Mouse (Mus musculus) liver, adult 10 weeks (tissue): ENCODE results near the gene Noto. TPM values are rescaled to one million over a fixed set of nuclear protein-coding genes. Genes with fewer than 3 reads are reported as not detected.

ENCODE experiments used
- polyA plus RNA-seq: library from polyadenylated mRNA; stranded (reverse); fragments of 350-450 nt; fragmentation: Illumina TruSeq; extraction: RNeasy Lipid Tissue Mini Kit (QIAGEN cat#74804); gene quantifications from one replicate; pipeline ENCODE4 v1.2.3, GENCODE M21; 2014; ENCODE audit warnings: low read depth, low replicate concordance

The Noto gene
- polyA plus RNA-seq = not detected

GRCm38 (mm10) chr6:85423836-85424379, at the start of gene Noto:
TSS of gene Noto (plus strand) at chr6:85423886.

GRCm38 (mm10) chr6:85373951-85374733, 49.5 kb upstream of the Noto start, which contains the start of gene Rab11fip5:
TSS of gene Rab11fip5 (minus strand) at chr6:85374634.

GRCm38 (mm10) chr6:85431842-85432431, 8.3 kb downstream of the Noto start, which contains the start of gene Smyd5:
TSS of gene Smyd5 (plus strand) at chr6:85431989.

GRCm38 (mm10) chr6:85450697-85451663, 27.3 kb downstream of the Noto start, which contains the start of gene Cct7:
TSS of gene Cct7 (plus strand) at chr6:85451514.

GRCm38 (mm10) chr6:85451664-85452410, 28.2 kb downstream of the Noto start, which contains the start of gene Pradc1:
TSS of gene Pradc1 (minus strand) at chr6:85451970.

Other genes with a start within 250 kb of the Noto start
- gene Emx1, start 236.4 kb upstream of the Noto start, polyA plus RNA-seq = not detected
- 8.2 TPM for gene Sfxn5, start 90.5 kb upstream of the Noto start, polyA plus RNA-seq
- gene Rab11fip5, start 49.3 kb upstream of the Noto start, polyA plus RNA-seq = 0.11 TPM
- 2.9 TPM for gene Smyd5, start 8.1 kb downstream of the Noto start, polyA plus RNA-seq
- 59.6 TPM for gene Cct7, start 27.6 kb downstream of the Noto start, polyA plus RNA-seq
- 2.7 TPM for gene Pradc1, start 28.1 kb downstream of the Noto start, polyA plus RNA-seq
- not detected for gene Fbxo41, start 79.1 kb downstream of the Noto start, polyA plus RNA-seq
- not detected for gene Egr4, start 89.7 kb downstream of the Noto start, polyA plus RNA-seq
- gene Alms1, start 163.6 kb downstream of the Noto start, polyA plus RNA-seq = 1.2 TPM